Mouse (Mus musculus) midbrain, embryonic 10.5 days (tissue): Measurements from ENCODE around the gene Frat2. TPM values are rescaled to one million over a fixed set of nuclear protein-coding genes. Genes with fewer than 3 reads are reported as not detected.
A peak's percentile ranks its signal among the peaks of the same experiment; 100 is the strongest.
"Not testable (repeated sequence)": the region's sequence is repeated elsewhere in the genome, so short reads cannot be mapped to it uniquely, and the experiment has no call there.

Experiments used
- DNase-seq: peaks from one replicate; pipeline ENCODE4 v3.0.0-alpha.2; 2017; ENCODE audit warnings: low spot score
- H3K27ac ChIP-seq: fragments of 300-500 bp; sonication (generic); replicated peaks from 2 replicates; pipeline ENCODE4 v1.5.1; 2016; ENCODE audit warnings: mild to moderate bottlenecking
- H3K27me3 ChIP-seq: fragments of 300-500 bp; sonication (generic); 2 replicates; pipeline ENCODE4 v1.6.1; 2016; ENCODE audit warnings: low read depth, mild to moderate bottlenecking; ENCODE audit not compliant: poor library complexity, severe bottlenecking
- H3K36me3 ChIP-seq: fragments of 300-500 bp; sonication (generic); 2 replicates; pipeline ENCODE4 v1.6.1; 2016; ENCODE audit warnings: mild to moderate bottlenecking, moderate library complexity
- H3K4me1 ChIP-seq: fragments of 300-500 bp; sonication (generic); 2 replicates; pipeline ENCODE4 v1.6.1; 2016
- H3K4me3 ChIP-seq: fragments of 300-500 bp; sonication (generic); 2 replicates; pipeline ENCODE4 v1.5.1; 2016; ENCODE audit warnings: mild to moderate bottlenecking, moderate library complexity
- H3K9me3 ChIP-seq: fragments of 300-500 bp; sonication (generic); replicated peaks from 2 replicates; pipeline ENCODE4 v1.6.1; 2016; ENCODE audit warnings: mild to moderate bottlenecking
- WGBS: fragments of 180-500 bp; shearing (Covaris S2); methylation state at CpG from one replicate; pipeline ENCODE4 v1.1.7; 2016; 5-methylcytosine and 5-hydroxymethylcytosine counted together
- polyA plus RNA-seq: library from polyadenylated mRNA; unstranded; fragments of >200 nt; fragmentation: Nextera tagmentation; extraction: Ambion mirVana; gene quantifications from 2 replicates; pipeline ENCODE4 v1.2.1, GENCODE M21; 2016

Gene Frat2
- polyA plus RNA-seq, 1 experiment from 2014 or later: 5.4 TPM

GRCm38 (mm10) chr19:41857816-41858310 lies 9.9 kb upstream of the Frat2 start:
- H3K4me1 ChIP-seq: peaks cover 7% of the 10 kb centered on the region; the same call in 1 of the 2 replicates
- H3K9me3 ChIP-seq: no peaks in the 10 kb centered on the region
- no peaks in the 10 kb centered on the region for H3K27me3 ChIP-seq
- H3K4me3 ChIP-seq: no peak overlapping the region
- H3K36me3 ChIP-seq: peaks cover 21% of the 10 kb centered on the region
- no peak overlapping the region for H3K27ac ChIP-seq
- 84% methylated on average over 3 of the region's 3 CpGs for WGBS
- no peak for DNase-seq

DNA sequence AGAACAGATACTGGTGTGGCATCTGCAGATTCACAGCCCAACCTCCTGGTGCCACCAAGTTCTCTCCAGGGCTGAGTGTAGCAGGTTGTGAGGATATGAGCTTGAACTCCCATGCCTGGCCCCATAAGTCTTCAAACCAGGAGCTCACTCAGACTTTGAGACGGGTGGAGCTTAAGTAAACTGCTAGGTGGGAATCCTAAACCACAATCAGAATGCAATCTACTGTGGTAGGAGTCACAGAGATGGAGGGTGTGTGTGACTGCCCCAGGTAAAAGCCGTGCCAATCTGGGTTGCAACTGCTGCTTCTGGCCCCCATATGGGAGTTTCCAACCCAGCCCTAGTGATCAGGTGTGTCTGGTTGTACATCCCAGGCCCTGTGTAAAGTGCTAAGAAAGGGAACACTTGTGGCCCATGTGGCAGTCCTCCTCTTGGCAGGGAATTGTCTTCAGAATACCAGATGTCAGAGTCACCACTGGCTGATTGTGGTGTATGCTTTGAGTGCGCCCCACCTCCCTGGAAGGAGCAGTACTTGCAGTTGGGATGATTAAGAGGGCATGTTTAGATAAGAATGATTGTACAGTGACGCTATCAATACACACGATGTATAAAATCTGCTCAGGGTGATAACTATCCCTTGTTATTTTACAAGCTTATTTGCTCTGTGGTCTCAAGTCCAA lies 9.3 kb upstream of the Frat2 start:
- Histone ChIP-seq H3K36me3 (peaks cover 14% of the 10 kb centered on the region), H3K27ac (no peak overlapping the region), H3K27me3 (no peaks in the 10 kb centered on the region), H3K4me1 (peaks cover 7% of the 10 kb centered on the region; the same call in 1 of the 2 replicates), H3K4me3 (no peak overlapping the region), H3K9me3 (no peaks in the 10 kb centered on the region)
- WGBS: 90% methylated on average over 5 of the region's 5 CpGs
- no peak for DNase-seq

GRCm38 (mm10) chr19:41852423-41852822 lies 4.5 kb upstream of the Frat2 start:
- 87% methylated on average over 4 of the region's 4 CpGs for WGBS
- no peak for DNase-seq
- no peak overlapping the region for H3K27ac ChIP-seq
- peaks cover 25% of the 10 kb centered on the region for H3K4me1 ChIP-seq
- H3K36me3 ChIP-seq: no peaks in the 10 kb centered on the region
- H3K27me3 ChIP-seq: no peaks in the 10 kb centered on the region
- no peak overlapping the region for H3K4me3 ChIP-seq
- H3K9me3 ChIP-seq: no peaks in the 10 kb centered on the region

DNA sequence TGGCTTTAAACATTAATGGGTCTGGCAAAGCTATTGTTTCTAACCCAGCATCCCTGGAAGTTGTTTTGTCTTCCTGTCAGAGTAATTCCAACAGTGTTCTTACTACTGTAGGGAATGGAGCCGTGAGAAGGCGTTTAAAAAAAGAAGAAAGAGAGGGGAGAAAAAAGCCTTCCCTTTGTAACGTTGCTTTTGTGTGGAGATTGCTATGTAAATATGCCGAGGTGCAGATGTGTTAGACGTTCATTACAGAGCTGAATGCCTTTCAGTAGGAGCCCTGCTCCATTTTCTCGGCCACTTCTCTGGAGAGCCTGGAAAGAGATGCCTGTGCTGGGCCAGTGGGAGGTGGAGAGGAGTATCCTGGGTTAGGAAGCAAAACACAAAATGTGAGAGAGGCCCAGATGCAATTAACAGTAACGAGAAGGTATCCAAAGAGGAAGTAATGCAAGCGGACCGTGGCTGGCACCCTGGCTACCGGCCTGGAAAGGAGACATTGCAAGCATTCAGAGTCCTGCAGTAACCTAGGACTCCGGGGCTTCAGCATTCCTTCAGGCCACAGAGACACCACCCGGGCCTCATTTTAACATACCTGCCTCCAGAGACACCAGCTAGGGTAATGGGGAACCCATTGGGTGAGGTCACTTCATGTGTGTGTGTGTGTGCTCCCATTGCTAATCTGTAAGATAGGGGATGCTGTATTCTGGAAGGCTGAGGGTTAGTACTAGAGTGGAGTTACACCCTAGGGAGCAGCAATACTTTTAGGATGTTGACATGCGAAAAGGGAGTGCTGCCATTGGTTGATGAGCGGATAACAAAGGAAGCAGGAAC lies 3.0 kb upstream of the Frat2 start:
- Histone ChIP-seq H3K4me3 (peak overlapping the region; percentile 25), H3K27me3 (no peaks in the 10 kb centered on the region), H3K4me1 (peaks cover 39% of the 10 kb centered on the region), H3K36me3 (no peaks in the 10 kb centered on the region), H3K9me3 (no peaks in the 10 kb centered on the region), H3K27ac (peak overlapping the region; percentile 59)
- WGBS: 18% methylated on average over 14 of the region's 14 CpGs
- peak; percentile 36 for DNase-seq

DNA sequence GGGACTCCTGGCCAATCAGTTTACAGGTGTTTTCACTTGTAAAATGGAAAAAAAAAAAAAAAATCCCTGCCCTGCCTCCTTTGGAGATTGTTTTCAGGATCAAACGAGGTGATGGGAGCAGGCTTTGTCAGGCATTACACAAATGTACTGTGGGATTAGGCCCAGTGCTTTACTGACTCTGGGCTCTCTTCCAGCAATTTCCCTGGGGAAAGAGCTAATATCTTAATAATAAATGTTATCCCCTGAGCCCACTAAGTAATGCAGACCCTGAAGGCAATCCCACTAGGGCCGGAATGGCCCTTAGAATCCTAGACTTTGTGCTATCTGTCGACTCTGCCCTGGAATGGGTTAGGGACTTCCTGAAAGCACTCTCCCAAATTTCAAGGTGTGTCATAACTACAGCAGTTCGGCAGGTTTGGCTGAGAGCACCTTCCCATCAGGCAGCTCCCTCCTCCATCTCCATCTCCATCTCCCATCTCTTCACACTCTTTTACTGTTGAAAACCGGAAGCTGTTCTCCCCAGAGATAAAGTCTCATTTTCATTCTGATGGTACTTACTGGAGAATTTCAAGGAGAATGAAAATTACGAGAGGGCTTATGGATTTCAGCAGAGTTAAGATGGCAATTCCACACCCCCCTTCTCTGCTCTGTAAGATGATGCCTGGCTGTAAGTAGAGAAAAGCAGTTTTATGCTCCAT lies 2.2 kb upstream of the Frat2 start:
- H3K36me3 ChIP-seq: no peaks in the 10 kb centered on the region
- peaks cover 42% of the 10 kb centered on the region for H3K4me1 ChIP-seq
- H3K9me3 ChIP-seq: no peaks in the 10 kb centered on the region
- H3K4me3 ChIP-seq: peak overlapping the region; percentile 25; the same call in 1 of the 2 replicates
- no peak for DNase-seq
- WGBS: 16% methylated on average over 6 of the region's 6 CpGs
- no peaks in the 10 kb centered on the region for H3K27me3 ChIP-seq
- H3K27ac ChIP-seq: peak overlapping the region; percentile 59

DNA sequence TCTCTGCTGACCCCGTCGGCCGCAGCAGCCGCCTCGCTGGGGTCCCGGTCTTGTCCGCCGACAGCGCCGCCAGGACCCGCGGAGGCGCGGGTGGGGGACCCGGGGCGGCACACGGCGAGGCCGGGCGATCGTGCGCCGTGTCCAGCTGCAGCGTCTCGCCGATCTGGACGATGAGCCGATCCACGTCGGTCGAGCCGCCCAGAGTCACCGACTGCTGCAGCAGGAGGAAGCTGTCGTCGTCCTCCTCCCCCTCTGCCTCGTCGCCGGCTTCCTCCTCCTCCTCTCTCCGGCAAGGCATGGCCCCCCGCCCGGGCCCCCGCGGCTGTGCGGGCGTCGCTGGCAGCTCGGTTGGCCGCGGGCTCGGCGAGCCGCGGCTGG lies 329 bp downstream of the Frat2 start:
- not testable (repeated sequence) for H3K9me3 ChIP-seq, H3K27me3 ChIP-seq, H3K36me3 ChIP-seq
- Histone ChIP-seq H3K27ac (peak overlapping the region; percentile 97), H3K4me1 (peaks cover 42% of the 10 kb centered on the region), H3K4me3 (peak overlapping the region; percentile 86)
- peak; percentile 82 for DNase-seq
- under 1% methylated on average over 50 of the region's 53 CpGs for WGBS

DNA sequence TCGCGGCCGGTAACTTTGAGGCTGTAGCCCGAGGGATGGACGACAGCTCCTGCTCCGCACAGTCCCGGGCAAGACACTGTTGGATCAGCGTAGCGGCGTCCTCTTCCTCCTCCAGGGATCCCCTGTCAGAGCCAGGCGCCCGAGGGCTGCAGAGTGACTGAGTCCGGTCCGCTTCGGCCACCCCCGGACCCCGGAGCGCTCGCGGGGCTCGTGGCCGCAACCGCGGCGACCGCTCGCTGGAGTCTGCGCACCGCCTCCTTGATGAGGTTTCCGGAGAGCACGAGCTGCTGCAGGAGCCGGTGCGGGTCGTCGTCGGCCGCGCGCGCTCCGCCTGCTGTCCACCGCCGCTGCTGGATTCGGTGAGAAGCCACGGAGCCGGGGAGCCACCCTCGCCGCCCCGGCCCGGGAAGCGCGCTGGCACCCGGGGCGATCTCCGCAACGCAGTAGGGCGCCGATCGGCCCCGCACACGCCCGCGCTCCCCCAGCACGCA lies 796 bp downstream of the Frat2 start:
- peak overlapping the region; percentile 86 for H3K4me3 ChIP-seq
- DNase-seq: peak; percentile 72
- H3K9me3 ChIP-seq: no peaks in the 10 kb centered on the region
- WGBS: under 1% methylated on average over 63 of the region's 64 CpGs
- peak overlapping the region; percentile 97 for H3K27ac ChIP-seq
- H3K27me3 ChIP-seq: no peaks in the 10 kb centered on the region
- peaks cover 42% of the 10 kb centered on the region for H3K4me1 ChIP-seq
- H3K36me3 ChIP-seq: no peaks in the 10 kb centered on the region

GRCm38 (mm10) chr19:41846366-41847090 lies 1.4 kb downstream of the Frat2 start:
- peak; percentile 34 for DNase-seq
- Histone ChIP-seq H3K9me3 (no peaks in the 10 kb centered on the region), H3K36me3 (no peaks in the 10 kb centered on the region), H3K4me3 (peak overlapping the region; percentile 86), H3K4me1 (peaks cover 40% of the 10 kb centered on the region), H3K27ac (peak overlapping the region; percentile 97), H3K27me3 (no peaks in the 10 kb centered on the region)
- WGBS: 12% methylated on average over 21 of the region's 21 CpGs

- no peaks in the 10 kb centered on the region for H3K9me3 ChIP-seq
- no peaks in the 10 kb centered on the region for H3K36me3 ChIP-seq
- 81% methylated on average over 6 of the region's 6 CpGs for WGBS
Observed at GRCm38 (mm10) chr19:41844345-41844744, 3.6 kb downstream of the Frat2 start.

GRCm38 (mm10) chr19:41842706-41843105 lies 5.2 kb downstream of the Frat2 start:
- Histone ChIP-seq H3K36me3 (no peaks in the 10 kb centered on the region), H3K9me3 (no peaks in the 10 kb centered on the region), H3K27ac (no peak overlapping the region), H3K4me1 (peaks cover 22% of the 10 kb centered on the region), H3K4me3 (no peak overlapping the region), H3K27me3 (no peaks in the 10 kb centered on the region)
- no peak for DNase-seq
- WGBS: 80% methylated on average over 4 of the region's 4 CpGs

More at GRCm38 (mm10) chr19:41844345-41844744, 3.6 kb downstream of the Frat2 start:
- DNase-seq: no peak
- Histone ChIP-seq H3K27me3 (no peaks in the 10 kb centered on the region), H3K4me1 (peaks cover 20% of the 10 kb centered on the region), H3K27ac (no peak overlapping the region), H3K4me3 (no peak overlapping the region)

GRCm38 (mm10) chr19:41842196-41842595 lies 5.7 kb downstream of the Frat2 start:
- Histone ChIP-seq H3K4me3 (no peak overlapping the region), H3K27me3 (no peaks in the 10 kb centered on the region), H3K4me1 (peaks cover 20% of the 10 kb centered on the region), H3K27ac (no peak overlapping the region), H3K9me3 (no peaks in the 10 kb centered on the region), H3K36me3 (no peaks in the 10 kb centered on the region)
- 89% methylated on average over 4 of the region's 4 CpGs for WGBS
- DNase-seq: no peak
